Mouse (Mus musculus): ENCODE data around the gene Zfp934. TPM values are rescaled to one million over a fixed set of nuclear protein-coding genes. Genes with fewer than 3 reads are reported as not detected.

Gene Zfp934
- polyA plus RNA-seq, 1 experiment from 2014 or later: 14.3 TPM

Small RNA genes within 50 kb of the gene (microRNA-seq; reads per million reads assigned to microRNA genes)
- not detected for gene Gm22256 (ENCODE audit: borderline number of aligned reads)

Other genes starting within 250 kb of the Zfp934 start
- 3.4 and 4.6 TPM in 2 replicates for gene Gm3604, start 188.0 kb downstream of the Zfp934 start, polyA plus RNA-seq (2015; fragmentation: Nextera tagmentation; extraction: Ambion mirVana)
- 12.3 and 14.3 TPM in 2 replicates for gene Gm49359, start 104.4 kb downstream of the Zfp934 start, polyA plus RNA-seq (2015; fragmentation: Nextera tagmentation; extraction: Ambion mirVana)
- gene Zfp935, start 12.7 kb downstream of the Zfp934 start, polyA plus RNA-seq (2015; fragmentation: Nextera tagmentation; extraction: Ambion mirVana): not detected in 2 replicates
- 11.9 and 13.0 TPM in 2 replicates for gene 6720489N17Rik, start 53.0 kb upstream of the Zfp934 start, polyA plus RNA-seq (2015; fragmentation: Nextera tagmentation; extraction: Ambion mirVana)
- gene Platr25, start 189.5 kb upstream of the Zfp934 start, polyA plus RNA-seq (2015; fragmentation: Nextera tagmentation; extraction: Ambion mirVana): 23.1 and 25.8 TPM in 2 replicates
- gene Gm5141, start 214.6 kb upstream of the Zfp934 start, polyA plus RNA-seq (2015; fragmentation: Nextera tagmentation; extraction: Ambion mirVana): 8.0 and 9.0 TPM in 2 replicates

All from embryonic facial prominence, embryonic 15.5 days (tissue).